Mouse (Mus musculus): ENCODE results near the gene Kat2b.

GRCm38 (mm10) chr17:53688877-53689802 is 122.5 kb downstream of the Kat2b start, which contains the start of gene Sgo1:
- peak; percentile 84 for TF ChIP-seq POLR2A (IDR thresholded peaks at IDR 0.05; ENCODE audit: extremely low read depth, insufficient read depth, low read length)
- peak; percentile 56 for TF ChIP-seq CTCF (IDR thresholded peaks at IDR 0.05; ENCODE audit: low read depth, low read length)
